ENCODE assay signal across 8 mouse cellular contexts in genomic region chr4:122995404-122996220, GRCm38 (mm10). TPM values are rescaled to one million over a fixed set of nuclear protein-coding genes. Genes with fewer than 3 reads are reported as not detected.
A peak's percentile ranks its signal among the peaks of the same experiment; 100 is the strongest.
DNase-seq lines count a peak whose midpoint lies in the region; ATAC-seq lines count a peak whose summit lies in the region.

Gene Mycl (plus strand): TSS chr4:122995652.

- peak; percentile 74 for ATAC-seq in embryonic facial prominence, embryonic 11.5 days (replicated peaks; ENCODE audit: insufficient number of reproducible peaks, low FRiP score, low TSS enrichment, low read depth)

- H3K27ac ChIP-seq in embryonic facial prominence, embryonic 11.5 days (replicated peaks; ENCODE audit: low read depth, low read length) = peak within 1 kb of the TSS; percentile 89

- H3K27me3 ChIP-seq in embryonic facial prominence, embryonic 11.5 days (ENCODE audit: control insufficient read depth, insufficient read depth, low read length) = no peaks in the 10 kb centered on the region

- H3K9ac ChIP-seq in embryonic facial prominence, embryonic 11.5 days (replicated peaks; ENCODE audit: low read length) = peak within 1 kb of the TSS; percentile 93

- peak within 1 kb of the TSS; percentile 82 for H3K4me3 ChIP-seq in embryonic facial prominence, embryonic 11.5 days (ENCODE audit: low read depth, low read length)

- H3K4me1 ChIP-seq in embryonic facial prominence, embryonic 11.5 days (ENCODE audit: control insufficient read depth, insufficient read depth, low read length) = no peaks in the 10 kb centered on the region

- WGBS in embryonic facial prominence, embryonic 11.5 days = under 1% methylated on average over 48 of the region's 69 CpGs

- intact Hi-C loops in left cerebral cortex, postnatal 36 days (cut with DNase I) = loop anchor here (1.0 kb wide), 1 partner anchor 88 kb away; no protein-coding TSS in a partner anchor

- H3K9me3 ChIP-seq in embryonic facial prominence, embryonic 11.5 days (replicated peaks; ENCODE audit: control insufficient read depth, low read length) = no peaks in the 10 kb centered on the region

- peak; percentile 83 for DNase-seq in adrenal gland, postnatal 14 days
- peak; percentile 90 for DNase-seq in embryonic facial prominence, embryonic 11.5 days (ENCODE audit: low spot score)
- peak; percentile 95 for DNase-seq in heart, adult 11 months
- peak; percentile 66 for DNase-seq in kidney, adult 11 months
- peak; percentile 87 to 88 for DNase-seq in left cerebral cortex, postnatal 36 days (ENCODE audit: low spot score in 2 of 2)
- peak; percentile 92 for DNase-seq in mesoderm, embryonic 11.5 days (ENCODE audit: low read depth, low spot score)
- peak; percentile 83 to 86 for DNase-seq in right cerebral cortex, postnatal 36 days (ENCODE audit: low spot score in 2 of 2)
- DNase-seq in urinary bladder, postnatal 4 days (ENCODE audit: low spot score in 2 of 2) = peak; percentile 76 to 84

- H3K36me3 ChIP-seq in embryonic facial prominence, embryonic 11.5 days (replicated peaks; ENCODE audit: control insufficient read depth, insufficient read depth, low read depth, low read length) = no peaks in the 10 kb centered on the region; the same call in 1 of the 2 replicates

- peak within 1 kb of the TSS; percentile 92 for H3K4me2 ChIP-seq in embryonic facial prominence, embryonic 11.5 days (ENCODE audit: low read depth, low read length)

RNA-seq across cellular contexts. Expression of gene Mycl, which starts in this region (rescaled TPM):
- 2.3 and 3.5 TPM in 2 replicates for total RNA-seq in adrenal gland, postnatal 14 days (2021)
- 40.0 and 46.3 TPM in 2 replicates for polyA plus RNA-seq in embryonic facial prominence, embryonic 11.5 days (2014; fragmentation: Nextera tagmentation; extraction: Ambion mirVana)
- total RNA-seq in left cerebral cortex, postnatal 36 days (2021) = 10 to 100 TPM; 11.3 to 12.9 TPM

Comparison
In these comparisons a context has a peak if more than half of its experiments do, and no peak if none do; other contexts are left out.
1. Peak in every context shown above with its lines: DNase-seq, ATAC-seq, H3K4me3 ChIP-seq and H3K27ac ChIP-seq.